Mouse (Mus musculus) gastrocnemius, adult 8-10 months (tissue): ENCODE data around the gene Pdcd5. TPM values are rescaled to one million over a fixed set of nuclear protein-coding genes. Genes with fewer than 3 reads are reported as not detected.
A peak's percentile ranks its signal among the peaks of the same experiment; 100 is the strongest.

Source experiments
- DNase-seq, 2 experiments: peaks; one replicate each; pipeline ENCODE4 v3.0.0; 2022; ENCODE audit warnings: low spot score in 2 of 2
- total RNA-seq, 4 experiments: library from RNA; stranded (reverse); gene quantifications; 2 replicates each; pipeline ENCODE4 v1.2.4; 2022

The Pdcd5 gene
- total RNA-seq, result 100 to 1,000 TPM in 2 of 4 experiments, 10 to 100 TPM in 2; 89.8 to 131 (median 108) TPM

- peak; percentile 93 to 94 for DNase-seq
These were observed at the start of gene Pdcd5 for GRCm38 (mm10) chr7:35647101-35647698. Pdcd5 (minus strand) TSS chr7:35647521.

DNA sequence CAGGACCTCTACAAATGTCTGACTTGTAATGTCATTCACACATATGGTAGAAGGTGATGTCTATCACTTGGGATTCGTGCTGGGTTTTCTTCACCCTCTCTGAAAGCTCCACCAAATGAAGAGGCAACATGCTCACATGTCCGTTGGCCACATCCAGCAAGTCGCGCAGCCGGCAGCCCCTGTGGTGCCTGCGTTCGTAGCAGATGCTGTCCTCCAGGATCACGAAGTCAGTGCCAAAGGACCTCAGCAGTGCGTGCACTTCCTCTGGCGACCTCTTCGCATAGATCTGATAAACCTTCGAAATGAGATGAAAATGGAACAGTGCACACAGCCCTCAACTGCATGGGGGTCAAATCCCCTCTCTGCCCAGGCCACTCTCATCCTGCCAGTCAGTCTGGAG is 45.3 kb upstream of the Pdcd5 start:
- DNase-seq, result no peak

DNA sequence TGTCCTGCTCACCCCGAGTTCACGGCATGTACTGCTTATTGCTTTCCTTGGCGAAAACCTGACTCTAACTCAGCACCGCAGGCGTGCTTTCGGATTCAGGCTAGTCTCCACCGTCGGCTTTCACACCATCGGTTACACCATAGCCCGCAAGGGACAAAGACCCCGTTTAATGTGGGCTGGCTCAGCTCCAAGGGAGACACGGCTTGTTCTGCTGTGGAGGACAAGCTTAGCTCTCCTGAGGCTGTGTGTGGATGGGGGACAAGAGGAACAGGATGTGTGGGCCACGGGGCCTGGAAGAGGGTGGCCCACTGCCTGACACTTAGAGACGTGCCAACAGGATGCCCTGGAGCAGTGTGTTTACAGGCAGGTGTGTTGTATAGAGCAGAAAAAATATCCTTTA is 44.8 kb upstream of the Pdcd5 start:
- DNase-seq, result no peak

DNA sequence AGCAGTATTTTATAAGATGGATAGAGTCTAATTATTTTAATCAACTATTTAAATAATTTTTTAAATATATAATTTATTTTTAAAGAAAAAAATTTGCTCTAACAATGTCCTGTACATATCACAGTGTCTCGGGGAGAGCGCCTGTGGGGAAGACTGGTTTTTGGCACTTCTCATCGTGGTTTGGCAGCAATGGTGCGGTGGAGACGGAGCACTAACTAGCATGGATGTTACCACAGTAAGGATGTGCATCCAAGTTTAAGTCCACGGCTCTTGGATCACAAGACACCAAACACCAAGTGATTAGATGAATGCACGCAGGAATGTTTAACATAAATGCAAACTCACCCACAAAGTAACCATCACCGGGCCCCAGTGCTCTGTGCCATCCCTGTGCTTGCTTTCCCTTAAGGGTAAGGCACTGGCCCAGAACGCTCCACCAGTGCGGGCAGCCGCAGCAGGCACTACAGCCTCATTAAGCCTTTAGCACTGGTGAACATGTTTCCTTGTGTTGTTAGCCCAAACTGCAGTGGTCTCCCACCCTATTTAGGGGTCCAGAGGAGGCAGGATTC is 41.5 kb upstream of the Pdcd5 start:
- DNase-seq, result no peak

GRCm38 (mm10) chr7:35688276-35688675 is 41.0 kb upstream of the Pdcd5 start:
- no peak for DNase-seq

- DNase-seq, result no peak
These were observed 39.9 kb upstream of the Pdcd5 start for GRCm38 (mm10) chr7:35687229-35687628.

DNA sequence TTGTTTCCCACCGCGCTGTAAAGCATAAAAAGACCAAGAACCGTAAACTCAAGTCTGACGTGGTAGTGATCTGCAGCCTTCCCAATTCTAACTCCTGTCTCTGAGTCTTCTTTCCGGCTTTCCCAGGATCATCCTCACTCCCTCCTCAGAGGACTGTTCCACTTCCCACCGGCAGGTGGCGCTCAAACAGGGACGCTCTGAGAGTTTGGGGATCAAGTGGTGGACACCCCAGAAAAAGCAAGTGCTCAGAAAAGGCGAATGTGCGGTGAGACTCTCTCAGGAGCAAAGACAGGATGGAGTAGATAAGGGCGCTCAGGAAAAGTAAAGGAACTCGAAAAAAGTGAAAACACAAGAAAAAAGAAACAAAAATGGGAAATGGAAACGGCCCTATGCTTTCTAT is 39.4 kb upstream of the Pdcd5 start:
- DNase-seq, result peak; percentile 17 to 31

DNA sequence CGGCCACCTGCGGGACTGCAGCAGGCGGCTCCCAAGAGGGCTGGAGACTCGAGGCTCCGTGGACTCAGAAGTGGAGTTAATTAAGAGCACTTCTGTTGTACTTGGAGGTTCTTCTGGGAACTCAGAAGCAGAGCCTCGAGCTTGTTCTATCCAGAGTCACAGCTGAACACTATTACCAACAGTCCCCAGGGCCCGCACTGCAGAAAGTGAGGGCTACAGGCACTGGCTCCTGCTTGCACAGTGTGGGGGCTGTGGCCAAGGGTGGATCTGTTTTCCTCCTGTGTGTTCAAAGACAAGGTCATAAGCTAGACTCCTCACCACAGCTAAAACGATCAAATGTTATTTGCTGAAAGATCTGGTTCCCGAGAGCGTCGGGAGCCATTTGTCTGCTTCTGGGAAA is 38.9 kb upstream of the Pdcd5 start:
- peak; percentile 16 to 26 for DNase-seq

DNA sequence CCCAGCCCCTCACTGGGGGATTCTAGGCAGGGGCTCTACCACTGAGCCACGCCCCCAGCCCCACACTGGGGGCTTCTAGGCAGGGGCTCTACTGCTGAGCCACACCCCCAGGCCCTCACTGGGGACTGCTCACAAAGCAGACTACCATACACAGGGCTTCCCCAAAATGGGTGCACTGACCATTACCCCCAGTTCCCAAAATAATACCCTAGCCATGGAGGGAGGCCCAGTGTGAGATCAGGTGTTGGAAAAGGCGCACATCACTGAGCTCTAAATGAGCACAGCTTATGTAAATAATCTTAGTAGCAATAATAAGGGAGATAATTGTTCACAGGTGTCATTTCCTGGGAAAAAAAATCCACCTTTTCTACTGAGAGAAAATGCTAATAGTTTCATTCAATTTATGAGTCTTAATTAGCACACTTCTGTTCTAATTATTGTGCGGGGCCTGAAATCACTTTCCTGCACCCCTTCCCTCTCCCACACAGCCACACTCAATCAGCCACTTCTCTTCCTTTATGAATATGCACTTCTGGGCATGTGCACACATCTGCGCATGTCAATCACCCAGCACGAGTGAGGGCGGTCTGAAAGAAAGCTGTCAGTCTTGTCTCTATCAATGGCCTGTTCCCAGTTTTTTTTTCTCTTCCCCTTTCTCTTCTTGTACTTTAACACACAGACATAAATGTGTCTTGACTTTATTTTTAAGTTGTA is 36.2 kb upstream of the Pdcd5 start:
- no peak for DNase-seq

DNA sequence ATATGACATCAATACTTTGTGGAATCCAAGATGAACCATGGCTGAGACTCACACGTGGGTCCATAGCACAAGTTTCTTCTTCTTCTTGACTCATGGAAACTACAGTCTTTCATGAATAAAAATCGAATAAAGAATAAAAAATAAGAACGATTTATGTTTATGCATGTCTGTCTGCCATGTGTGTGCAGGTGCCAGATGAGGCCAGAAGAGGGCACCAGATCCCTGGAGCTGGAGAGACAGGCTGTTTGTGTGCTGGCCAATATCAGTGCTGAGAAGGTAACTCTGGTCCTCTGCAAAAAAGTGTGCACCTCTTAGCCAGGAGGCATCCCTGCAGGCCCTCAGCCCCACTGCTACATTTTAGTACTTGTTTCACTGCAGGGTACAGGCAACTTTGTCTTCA is 34.2 kb upstream of the Pdcd5 start:
- DNase-seq, result no peak

DNA sequence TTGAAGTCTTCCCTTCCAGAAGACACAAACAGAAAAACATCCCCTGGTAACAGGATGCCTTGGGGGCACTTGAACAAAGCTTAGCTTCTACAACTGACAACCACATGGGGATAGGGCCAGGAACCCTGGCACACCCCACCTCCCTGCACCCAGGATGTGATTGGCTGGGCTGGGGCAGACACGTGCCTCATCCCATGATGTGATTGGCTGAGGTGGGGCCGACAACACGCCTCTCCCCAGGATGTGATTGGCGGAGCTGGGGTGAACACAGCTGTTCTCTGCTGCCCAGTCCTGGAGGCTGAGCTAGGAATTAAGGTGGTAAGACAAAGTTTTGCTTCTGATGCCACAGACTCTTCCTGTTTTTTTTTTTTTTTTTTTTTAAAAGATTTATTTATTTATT is 31.7 kb upstream of the Pdcd5 start:
- DNase-seq, result no peak

DNA sequence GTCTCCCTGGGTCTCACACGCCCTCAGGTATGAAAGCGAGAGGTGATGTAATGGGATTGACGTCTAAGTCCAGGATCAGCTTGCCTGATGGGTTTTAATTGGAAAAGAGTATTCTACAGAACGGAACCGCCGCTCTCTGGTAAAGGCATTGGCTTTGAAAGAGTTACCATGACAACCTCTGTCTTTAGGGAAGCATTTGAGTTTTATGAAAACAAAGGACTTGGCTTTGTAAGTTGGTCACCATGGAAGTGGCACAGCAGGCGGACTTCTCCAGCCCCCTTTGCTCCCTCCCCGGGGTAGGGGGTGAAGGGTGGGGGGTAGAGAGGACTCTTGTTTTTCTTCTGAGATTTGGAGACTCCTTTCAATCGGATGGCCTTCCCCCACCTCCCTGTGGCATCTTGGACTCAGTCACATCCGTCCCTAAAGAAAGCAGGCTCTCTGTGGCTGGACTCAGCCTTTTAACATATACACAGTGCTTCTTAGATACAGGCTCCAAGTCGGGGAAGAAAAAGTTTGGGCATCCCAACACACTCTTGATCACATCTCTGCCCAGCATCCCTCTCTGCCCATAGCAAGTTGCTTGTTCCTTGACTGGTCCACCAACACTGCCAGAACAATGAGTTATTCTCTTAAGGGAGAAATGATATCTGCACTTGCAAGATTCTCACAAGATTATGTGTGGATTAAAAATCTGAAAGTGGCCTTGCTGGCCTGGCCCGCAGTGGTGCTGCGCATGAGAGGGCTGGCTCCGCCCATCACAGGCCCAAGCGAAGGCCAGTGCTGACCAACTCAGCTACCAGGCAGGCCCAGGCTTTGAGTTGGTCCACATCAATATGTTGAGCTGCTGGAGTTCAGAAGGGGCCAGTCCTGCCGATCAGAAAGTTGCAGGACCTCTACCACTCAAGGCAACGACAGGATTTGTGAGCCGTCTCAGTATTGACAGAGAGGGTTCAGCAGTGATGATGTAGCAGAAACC is 21.0 kb upstream of the Pdcd5 start:
- DNase-seq, result no peak

- no peak for DNase-seq
These were observed 16.6 kb upstream of the Pdcd5 start for GRCm38 (mm10) chr7:35663790-35664376.

GRCm38 (mm10) chr7:35659173-35659572 is 11.9 kb upstream of the Pdcd5 start:
- DNase-seq, result no peak

GRCm38 (mm10) chr7:35657829-35658228 is 10.5 kb upstream of the Pdcd5 start:
- DNase-seq, result no peak

DNA sequence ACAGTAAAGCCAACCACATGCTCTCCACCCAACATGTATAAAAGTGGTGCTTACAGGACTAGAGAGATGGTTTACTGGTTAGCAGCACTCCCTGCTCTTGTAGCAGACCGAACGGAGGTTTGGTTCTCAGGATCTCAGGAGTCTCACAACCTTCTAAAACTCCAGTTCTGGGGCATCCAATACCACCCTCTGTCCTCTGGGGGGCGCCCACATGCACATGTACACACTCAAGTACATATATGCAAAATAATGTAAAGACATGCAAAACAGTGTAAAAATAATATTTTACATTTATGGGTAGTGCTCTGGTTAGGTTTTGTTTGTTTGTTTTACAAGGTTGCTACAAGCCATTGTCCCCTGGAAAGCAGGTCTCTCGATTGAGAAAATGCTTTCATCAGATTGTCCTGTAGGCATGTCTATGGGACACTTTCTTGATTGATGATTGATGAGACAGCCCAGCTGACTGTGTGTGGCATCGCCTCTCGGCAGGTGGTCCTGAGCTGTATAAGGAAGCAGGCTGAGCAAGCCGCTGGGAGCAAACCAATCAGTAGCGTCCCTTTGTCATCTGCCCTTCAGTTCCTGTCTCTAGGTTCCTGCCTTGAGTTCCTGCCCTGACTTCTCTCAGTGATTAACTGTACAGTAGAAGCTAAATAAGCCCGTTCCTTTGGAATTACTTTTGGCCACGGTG is 4.4 kb upstream of the Pdcd5 start:
- DNase-seq, result no peak

DNA sequence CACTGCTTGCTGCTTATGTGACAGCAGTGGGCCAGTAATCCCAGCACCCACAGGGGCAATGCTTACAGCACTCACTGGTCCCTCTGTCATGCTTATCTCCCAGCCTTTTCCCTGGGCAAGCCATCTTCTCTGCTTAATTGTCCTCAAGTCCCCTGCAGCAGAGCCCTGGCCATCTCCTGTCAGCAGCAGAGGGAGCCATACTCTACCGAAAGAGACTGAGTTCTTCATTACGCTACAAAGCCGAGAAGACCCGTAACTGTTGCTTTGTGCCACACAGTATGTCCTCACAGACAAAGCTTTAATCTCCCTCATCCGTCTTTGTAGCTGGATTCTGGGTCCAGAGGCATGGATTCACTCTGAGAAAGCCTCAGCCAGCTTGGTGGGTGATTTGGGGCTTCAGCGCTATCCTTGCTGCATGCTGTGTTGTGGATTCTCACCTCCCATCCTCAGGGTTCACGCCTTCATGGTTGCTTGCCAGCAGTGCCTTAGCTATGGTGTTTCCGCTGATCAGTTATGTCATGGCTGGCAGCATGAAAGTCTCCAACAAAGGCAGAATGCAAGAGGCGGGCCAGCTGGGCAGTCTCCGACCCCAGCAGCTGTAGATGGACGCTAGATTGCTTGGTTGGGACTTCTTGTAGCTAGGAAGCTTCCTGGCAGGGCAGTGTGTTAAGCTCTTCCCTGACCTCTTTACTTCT is 3.5 kb upstream of the Pdcd5 start:
- no peak for DNase-seq

GRCm38 (mm10) chr7:35649071-35649470 is 1.8 kb upstream of the Pdcd5 start:
- DNase-seq, result peak; percentile 54 to 58

- DNase-seq, result no peak
These were observed 1.1 kb upstream of the Pdcd5 start for GRCm38 (mm10) chr7:35648239-35649069.
